Mouse (Mus musculus) naive thymus-derived CD4-positive, alpha-beta T cell, adult 5 months (primary cell): Measurements from ENCODE around the gene Rraga. TPM values are rescaled to one million over a fixed set of nuclear protein-coding genes. Genes with fewer than 3 reads are reported as not detected.

Experiments
- polyA plus RNA-seq: library from polyadenylated mRNA; unstranded; fragments of 100-300 nt; shearing (Covaris generic); gene quantifications from one replicate; pipeline ENCODE4 v1.2.1, GENCODE M21; 2017

Gene Rraga
- polyA plus RNA-seq, result 49.1 TPM

GRCm38 (mm10) chr4:86575283-86575983 lies at the start of gene Rraga:
Gene Rraga, plus strand, starts transcription at chr4:86575668.

GRCm38 (mm10) chr4:86558228-86558627 lies 17.2 kb upstream of the Rraga start, which contains the start of gene Saxo1:
Gene Saxo1, minus strand, starts transcription at chr4:86558328.

GRCm38 (mm10) chr4:86611524-86612288 lies 36.2 kb downstream of the Rraga start, which contains the start of gene Haus6:
Gene Haus6, minus strand, starts transcription at chr4:86612055.

Other genes with a start within 250 kb of the Rraga start
- gene Saxo1, start 17.3 kb upstream of the Rraga start, polyA plus RNA-seq, result not detected
- 20.4 TPM for gene Haus6, start 36.4 kb downstream of the Rraga start, polyA plus RNA-seq
- gene Plin2, start 94.4 kb downstream of the Rraga start, polyA plus RNA-seq, result 9.1 TPM
- gene Dennd4c, start 172.9 kb downstream of the Rraga start, polyA plus RNA-seq, result 16.3 TPM